Mouse (Mus musculus) midbrain, embryonic 16.5 days (tissue): ENCODE measurements at regions not wholly inside any gene's neighbourhood (a gene's known extent, or its start where the extent isn't known, plus 50 kb on each side); places are given as distances from the start of the nearest gene placed in this dataset.

Source experiments
- ATAC-seq: fragments of 200-750 bp; cut with Nextera tagmentation; 2 replicates; pipeline ENCODE4 v1.8.0; 2017; ENCODE audit warnings: moderate TSS enrichment
- H3K27ac ChIP-seq: fragments of 300-500 bp; sonication (generic); 2 replicates; pipeline ENCODE4 v1.5.1; 2014; ENCODE audit warnings: mild to moderate bottlenecking, low read length, mixed read lengths
- H3K27me3 ChIP-seq: fragments of 300-500 bp; sonication (generic); 2 replicates; pipeline ENCODE4 v1.6.1; 2014; ENCODE audit warnings: low read depth, low read length, mixed read lengths; ENCODE audit not compliant: control insufficient read depth, insufficient read depth
- H3K36me3 ChIP-seq: fragments of 300-500 bp; sonication (generic); 2 replicates; pipeline ENCODE4 v1.6.1; 2014; ENCODE audit warnings: mild to moderate bottlenecking, low read length, moderate library complexity, mixed read lengths; ENCODE audit not compliant: control insufficient read depth, insufficient read depth
- H3K4me1 ChIP-seq: fragments of 300-500 bp; sonication (generic); 2 replicates; pipeline ENCODE4 v1.6.1; 2014; ENCODE audit warnings: mild to moderate bottlenecking, low read length, mixed read lengths; ENCODE audit not compliant: control insufficient read depth, insufficient read depth
- H3K4me2 ChIP-seq: fragments of 300-500 bp; sonication (generic); 2 replicates; pipeline ENCODE4 v1.6.1; 2014; ENCODE audit warnings: mild to moderate bottlenecking, low read length, mixed read lengths
- H3K4me3 ChIP-seq: fragments of 300-500 bp; sonication (generic); 2 replicates; pipeline ENCODE4 v1.5.1; 2014; ENCODE audit warnings: low read depth, mild to moderate bottlenecking, low read length, moderate library complexity, mixed read lengths
- H3K9ac ChIP-seq: fragments of 300-500 bp; sonication (generic); 2 replicates; pipeline ENCODE4 v1.6.1; 2014; ENCODE audit warnings: low read depth, low read length, mixed read lengths
- H3K9me3 ChIP-seq: fragments of 300-500 bp; sonication (generic); replicated peaks from 2 replicates; pipeline ENCODE4 v1.6.1; 2014; ENCODE audit warnings: mild to moderate bottlenecking, low read length, mixed read lengths; ENCODE audit not compliant: control insufficient read depth, poor library complexity, severe bottlenecking
- WGBS: fragments of 180-500 bp; shearing (Covaris S2); extraction: QIAGEN DNeasy Blood & Tissue Kit; methylation state at CpG from one replicate; pipeline ENCODE4 v1.1.7; 2014; 5-methylcytosine and 5-hydroxymethylcytosine counted together

GRCm38 (mm10) chr10:68347806-68348205, 69.3 kb upstream of the Arid5b start:
- 92% methylated on average over 7 of the region's 7 CpGs for WGBS
- H3K4me2 ChIP-seq = no peak overlapping the region
- no peak for ATAC-seq
- no peaks in the 10 kb centered on the region for H3K4me1 ChIP-seq
- no peaks in the 10 kb centered on the region for H3K36me3 ChIP-seq
- H3K9me3 ChIP-seq = peaks cover under 1% of the 10 kb centered on the region; the same call in 1 of the 2 replicates
- no peaks in the 10 kb centered on the region for H3K27me3 ChIP-seq
- no peak overlapping the region for H3K27ac ChIP-seq
- H3K4me3 ChIP-seq = no peak overlapping the region
- no peak overlapping the region for H3K9ac ChIP-seq

GRCm38 (mm10) chr10:68344991-68345720, 66.6 kb upstream of the Arid5b start:
- Histone ChIP-seq H3K4me1 (no peaks in the 10 kb centered on the region), H3K9me3 (peaks cover 8% of the 10 kb centered on the region; the same call in 1 of the 2 replicates), H3K27ac (no peak overlapping the region), H3K9ac (no peak overlapping the region), H3K4me3 (no peak overlapping the region), H3K36me3 (no peaks in the 10 kb centered on the region), H3K4me2 (no peak overlapping the region), H3K27me3 (no peaks in the 10 kb centered on the region)
- 89% methylated on average over 18 of the region's 18 CpGs for WGBS
- ATAC-seq = no peak

- H3K4me1 ChIP-seq = no peaks in the 10 kb centered on the region
- no peaks in the 10 kb centered on the region for H3K27me3 ChIP-seq
- WGBS = 87% methylated on average over 2 of the region's 2 CpGs
- no peak overlapping the region for H3K27ac ChIP-seq
- peaks cover 9% of the 10 kb centered on the region; the same call in 1 of the 2 replicates for H3K9me3 ChIP-seq
- no peak overlapping the region for H3K4me2 ChIP-seq
- H3K4me3 ChIP-seq = no peak overlapping the region
- no peak overlapping the region for H3K9ac ChIP-seq
- ATAC-seq = no peak
- no peaks in the 10 kb centered on the region for H3K36me3 ChIP-seq
Measured at GRCm38 (mm10) chr10:68344211-68344610, 65.7 kb upstream of the Arid5b start.

GRCm38 (mm10) chr10:68334054-68334453, 55.5 kb upstream of the Arid5b start:
- no peak overlapping the region for H3K9ac ChIP-seq
- H3K4me2 ChIP-seq = no peak overlapping the region
- H3K9me3 ChIP-seq = no peaks in the 10 kb centered on the region
- H3K36me3 ChIP-seq = no peaks in the 10 kb centered on the region
- no peak overlapping the region for H3K4me3 ChIP-seq
- no peaks in the 10 kb centered on the region for H3K4me1 ChIP-seq
- no peaks in the 10 kb centered on the region for H3K27me3 ChIP-seq
- H3K27ac ChIP-seq = no peak overlapping the region
- 92% methylated on average over 5 of the region's 5 CpGs for WGBS
- ATAC-seq = no peak
